Mouse (Mus musculus) layer of hippocampus, adult 11-12 months (tissue): ENCODE results near the gene Fbxw4.

Experiments used
- DNase-seq: peaks from one replicate; pipeline ENCODE4 v3.0.0; 2022; ENCODE audit warnings: low spot score

The Fbxw4 gene

DNA sequence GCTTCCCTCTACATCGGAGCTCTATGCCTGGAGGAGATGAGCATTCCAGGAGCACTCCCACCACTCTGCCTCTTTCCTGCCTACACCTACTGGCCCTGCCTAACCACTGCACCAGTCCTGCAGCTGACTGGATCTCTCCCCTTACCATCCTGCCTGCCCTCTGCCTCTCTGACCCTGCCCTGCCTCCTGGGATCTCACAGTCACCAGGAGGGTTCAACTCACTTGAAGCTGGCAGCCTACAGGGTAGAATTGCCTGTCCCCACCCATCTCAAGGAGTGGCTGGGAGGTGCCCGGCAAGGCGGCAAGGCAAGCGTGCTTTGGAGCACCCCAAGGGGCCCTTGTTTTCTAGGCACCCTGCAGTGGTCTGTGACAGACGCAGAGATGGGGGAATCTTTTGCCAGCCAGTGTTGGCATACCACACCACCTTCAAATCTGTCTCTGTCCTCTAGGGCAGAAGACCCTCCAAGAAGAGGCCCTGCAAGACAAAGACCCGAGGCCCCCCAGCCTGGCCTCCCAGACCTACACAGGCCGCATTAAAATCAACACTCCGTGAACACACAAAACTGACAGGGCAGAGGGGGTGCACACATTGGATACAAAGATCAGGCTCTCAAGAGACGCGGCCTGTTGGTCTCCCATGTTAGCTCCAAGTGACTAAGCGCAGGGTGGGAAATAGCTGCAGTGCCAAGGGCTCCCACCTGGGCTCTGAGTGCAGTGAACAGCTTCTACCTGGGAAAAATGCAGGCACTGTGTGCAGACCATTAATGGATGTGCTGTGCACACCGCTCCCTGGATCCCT, 44.5 kb downstream of the Fbxw4 start:
- no peak for DNase-seq

DNA sequence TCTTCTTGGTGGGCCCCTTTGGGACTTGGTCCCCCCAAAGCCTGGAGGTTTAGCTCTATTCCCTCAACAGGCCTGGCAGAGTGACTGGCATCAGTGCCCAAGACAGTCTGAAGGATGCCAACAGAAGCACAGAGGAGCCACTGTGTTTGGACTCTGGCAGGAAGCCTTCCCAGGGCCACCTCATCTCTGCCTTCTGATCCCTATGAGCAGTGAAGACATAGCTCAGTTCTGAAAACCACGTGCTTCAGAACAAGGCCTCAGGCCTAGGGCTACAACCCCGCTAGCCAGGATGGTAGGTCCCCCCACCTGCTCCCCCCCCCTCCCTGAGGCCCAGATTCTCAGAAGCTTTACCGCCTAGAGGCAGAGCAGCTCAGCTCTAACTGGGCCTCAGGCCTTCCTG, 45.2 kb downstream of the Fbxw4 start:
- DNase-seq, result no peak

- no peak for DNase-seq
Measured at GRCm38 (mm10) chr19:45614375-45614774, 45.7 kb downstream of the Fbxw4 start.

- DNase-seq, result no peak
Measured at GRCm38 (mm10) chr19:45610823-45611222, 49.3 kb downstream of the Fbxw4 start.

DNA sequence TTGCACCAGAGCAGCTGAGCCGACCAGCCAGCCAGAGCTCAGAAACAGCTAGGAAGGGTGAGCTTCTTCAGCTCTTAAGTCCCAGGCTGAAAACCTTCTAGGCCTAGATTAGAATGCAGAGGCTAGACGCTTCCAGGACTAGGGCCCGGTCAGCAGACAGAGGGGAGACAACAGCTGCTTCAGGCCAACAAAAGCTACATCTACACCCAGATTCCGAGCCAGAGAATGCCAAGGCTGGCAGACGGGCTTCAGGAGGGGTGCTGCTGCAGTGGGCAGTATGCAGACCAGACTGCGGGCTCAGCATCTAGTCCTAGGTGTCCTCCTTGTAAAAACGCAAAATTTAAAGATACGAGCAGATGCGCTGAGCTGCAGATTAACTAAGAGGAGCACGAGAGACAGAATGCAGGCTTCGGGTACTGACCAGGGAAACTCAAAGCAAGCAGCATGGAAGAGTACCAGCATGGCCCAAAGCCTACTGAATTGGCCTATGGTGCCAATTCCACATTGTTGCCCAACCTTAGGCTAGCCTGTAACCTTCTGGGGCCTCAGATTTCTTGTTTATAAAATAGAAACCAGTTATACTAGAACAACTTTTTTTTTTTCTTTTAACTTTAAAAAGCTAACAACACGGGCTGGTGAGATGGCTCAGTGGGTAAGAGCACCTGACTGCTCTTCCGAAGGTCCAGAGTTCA, 51.3 kb downstream of the Fbxw4 start:
- no peak for DNase-seq

DNA sequence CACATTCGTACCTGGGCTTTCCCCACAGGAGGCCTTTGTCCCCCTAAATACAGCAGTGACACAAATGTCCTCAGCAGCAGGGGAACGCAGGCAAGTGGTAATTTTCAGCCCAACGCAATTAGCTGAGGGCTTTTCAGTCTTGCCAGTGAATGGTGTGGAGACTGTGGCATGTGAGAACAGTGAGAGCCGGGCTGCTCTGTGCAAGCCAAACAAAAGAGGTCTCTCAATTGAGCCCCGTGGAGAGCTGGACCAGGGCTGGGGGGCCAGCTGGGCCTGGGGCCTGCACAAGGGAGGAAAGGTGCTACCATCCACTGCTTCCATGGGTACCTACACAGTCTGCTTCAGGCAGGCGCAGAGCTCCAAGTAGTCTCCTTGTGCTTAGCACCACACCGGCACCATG, 52.6 kb downstream of the Fbxw4 start:
- DNase-seq, result no peak

GRCm38 (mm10) chr19:45606701-45607100, 53.4 kb downstream of the Fbxw4 start:
- no peak for DNase-seq

DNA sequence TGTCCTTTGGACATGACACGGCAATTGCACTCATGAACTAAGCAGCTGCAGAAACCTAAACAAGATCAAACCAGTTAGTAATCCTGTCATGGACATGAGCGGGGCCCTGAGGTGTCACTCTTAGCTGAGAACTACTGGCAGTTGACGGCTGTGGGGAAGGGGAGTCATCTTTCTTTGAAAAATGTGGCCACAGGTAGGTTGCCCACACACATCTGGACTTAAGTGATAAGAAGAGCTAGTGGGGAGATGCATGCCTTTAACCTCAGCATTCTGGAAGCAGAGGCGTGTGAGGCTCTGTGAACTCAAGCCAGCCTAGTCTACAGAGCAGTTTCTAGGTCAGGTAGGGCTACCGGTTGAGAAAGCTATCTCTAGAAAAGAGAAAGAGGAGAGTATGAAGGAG, 57.5 kb downstream of the Fbxw4 start:
- no peak for DNase-seq

- DNase-seq, result no peak
Measured at GRCm38 (mm10) chr19:45597106-45597505, 63.0 kb downstream of the Fbxw4 start.

- DNase-seq, result no peak
Measured at GRCm38 (mm10) chr19:45596434-45596833, 63.7 kb downstream of the Fbxw4 start.

- DNase-seq, result no peak
Measured at GRCm38 (mm10) chr19:45596019-45596418, 64.1 kb downstream of the Fbxw4 start.

- DNase-seq, result no peak
Measured at GRCm38 (mm10) chr19:45595481-45595880, 64.6 kb downstream of the Fbxw4 start.

- DNase-seq, result no peak
Measured at GRCm38 (mm10) chr19:45594079-45594478, 66.0 kb downstream of the Fbxw4 start.

GRCm38 (mm10) chr19:45592916-45593315, 67.2 kb downstream of the Fbxw4 start:
- DNase-seq, result no peak

DNA sequence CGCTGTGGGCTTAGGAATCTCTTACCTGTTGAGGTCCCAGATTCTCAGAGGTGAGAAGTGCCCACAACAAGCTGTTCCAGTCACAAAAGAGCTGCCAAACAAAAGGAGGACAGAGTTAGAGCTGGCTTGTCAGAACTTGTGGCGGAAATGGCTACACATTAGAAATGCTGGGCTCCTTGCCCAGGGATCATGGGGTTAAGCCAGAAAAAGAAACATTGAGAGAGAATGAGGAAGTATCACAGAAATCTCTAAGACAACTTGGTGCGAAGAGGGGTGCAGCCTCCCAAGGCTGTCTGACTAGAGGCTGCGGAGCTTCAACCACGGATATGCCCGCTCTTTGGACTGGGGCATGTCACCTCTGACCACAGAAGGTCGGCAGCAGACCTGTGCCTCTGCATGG, 68.4 kb downstream of the Fbxw4 start:
- peak; percentile 67 for DNase-seq

DNA sequence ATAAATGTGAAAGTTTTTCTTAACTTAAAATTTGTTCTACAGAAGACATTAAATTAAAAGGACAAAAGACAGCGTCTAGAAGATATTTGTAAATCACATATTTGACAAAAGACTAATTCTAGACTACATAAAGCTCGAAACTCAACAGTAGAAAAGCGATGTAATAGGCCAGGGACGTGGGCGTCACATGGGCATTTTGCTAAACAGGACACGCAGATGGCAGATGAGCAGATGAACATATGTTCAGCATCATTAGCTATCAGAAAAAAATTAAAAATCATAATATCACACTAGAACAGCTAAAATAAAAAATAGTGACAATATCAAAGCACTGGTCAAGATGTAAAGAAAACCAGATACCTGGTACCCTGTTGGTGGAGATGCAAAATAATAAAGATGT, 70.4 kb downstream of the Fbxw4 start:
- no peak for DNase-seq

DNA sequence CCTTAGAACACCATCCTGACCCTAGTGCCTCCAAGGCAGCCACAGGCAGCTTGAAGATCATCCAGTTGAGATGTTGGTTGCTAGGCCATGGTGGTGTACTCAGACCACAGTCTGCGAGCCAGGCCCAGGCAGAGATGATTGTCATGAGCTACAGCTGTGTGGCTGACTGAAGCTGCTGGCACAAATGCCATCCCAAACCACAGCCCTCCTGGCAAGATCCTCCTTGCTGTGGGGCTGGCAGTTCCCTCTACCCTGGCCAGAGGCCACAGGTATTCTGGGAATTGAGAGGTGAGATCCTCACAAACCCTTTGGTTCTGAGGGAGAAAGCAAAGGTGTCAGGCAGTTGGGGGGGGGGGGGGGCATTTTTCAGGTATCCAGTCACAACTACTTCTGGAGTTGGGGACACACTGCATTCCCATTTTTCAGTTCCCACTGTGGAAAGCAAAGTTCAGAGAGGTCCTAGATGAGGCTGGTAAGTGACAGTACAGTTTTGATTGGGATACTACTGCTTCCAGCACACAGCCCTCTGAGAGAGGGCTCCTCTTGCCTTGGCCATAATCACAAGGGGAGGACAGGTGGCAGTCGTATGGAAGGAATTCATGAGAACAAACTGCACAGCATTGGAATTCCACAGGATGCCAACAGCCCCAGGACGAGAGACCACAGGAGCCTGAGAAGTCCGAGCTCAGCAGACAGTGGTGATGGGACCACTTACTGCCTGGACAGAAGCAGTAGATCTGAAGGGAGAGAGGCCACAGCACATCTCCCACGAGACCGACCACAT, 72.4 kb downstream of the Fbxw4 start:
- DNase-seq, result no peak

DNA sequence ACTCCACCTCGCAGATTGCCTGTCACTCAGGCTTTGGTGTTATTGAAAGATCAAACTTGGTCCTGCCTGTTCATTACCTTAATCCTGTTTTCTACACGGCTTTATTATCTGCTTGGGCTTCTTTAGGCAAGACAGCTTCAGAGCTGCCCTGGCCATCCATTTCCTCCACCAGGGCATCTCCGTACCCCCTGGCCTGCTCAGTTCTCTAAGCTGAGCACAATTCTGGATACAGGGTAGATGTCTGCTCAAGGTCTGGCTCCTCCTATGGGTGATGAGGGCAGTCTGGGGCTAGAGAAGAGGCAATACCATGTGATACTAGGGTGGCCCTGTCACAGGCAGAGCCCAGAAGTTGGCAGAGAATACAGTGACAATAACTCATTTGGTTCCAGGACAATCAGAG, 73.3 kb downstream of the Fbxw4 start:
- DNase-seq, result no peak

- no peak for DNase-seq
Measured at GRCm38 (mm10) chr19:45584856-45585620, 75.1 kb downstream of the Fbxw4 start.

GRCm38 (mm10) chr19:45583136-45583535, 77.0 kb downstream of the Fbxw4 start:
- no peak for DNase-seq

DNA sequence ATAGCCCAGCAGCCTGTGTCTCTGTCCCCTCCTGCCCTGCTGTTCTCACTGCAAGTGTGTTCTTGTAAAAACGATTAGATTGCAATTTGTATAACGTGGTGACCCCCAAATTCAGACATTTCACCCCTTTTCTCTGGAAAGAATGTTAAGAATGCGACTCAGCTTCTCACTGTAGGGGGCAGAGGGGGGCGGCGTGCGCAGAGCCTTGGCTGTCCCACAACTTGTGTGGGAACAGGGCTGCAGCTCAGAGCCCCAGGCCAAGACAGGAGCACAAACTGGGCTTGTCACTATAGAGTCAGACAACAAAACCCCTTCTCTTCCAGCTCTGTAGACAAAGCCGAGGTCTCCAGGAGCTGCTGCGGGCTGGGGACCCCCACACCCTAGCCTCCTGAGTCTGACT, 78.0 kb downstream of the Fbxw4 start:
- DNase-seq, result no peak

DNA sequence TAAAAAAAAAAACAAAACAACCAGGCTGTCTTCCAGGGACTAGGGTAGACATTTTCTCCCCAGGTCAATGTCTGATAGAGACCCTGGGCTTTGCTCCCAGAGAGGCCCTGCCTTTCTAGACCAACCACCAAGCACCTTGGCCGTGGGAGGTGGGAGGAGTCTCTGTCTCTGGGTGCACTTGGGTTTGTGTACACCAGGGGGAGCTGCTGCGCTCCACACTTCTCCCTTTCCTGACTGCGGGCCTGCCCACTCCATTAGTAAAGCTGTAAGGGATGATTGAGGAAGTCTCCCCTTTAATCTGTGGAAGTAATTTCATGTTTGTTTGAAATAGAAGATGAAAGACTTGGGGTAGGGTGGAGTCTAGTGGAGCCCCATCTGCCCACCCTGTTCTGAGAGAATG, 78.9 kb downstream of the Fbxw4 start:
- peak; percentile 67 for DNase-seq
